Mouse (Mus musculus) stomach, postnatal 0 days (tissue): ENCODE results near the gene Nucks1. TPM values are rescaled to one million over a fixed set of nuclear protein-coding genes. Genes with fewer than 3 reads are reported as not detected.

ENCODE experiments used
- ATAC-seq: fragments of 200-750 bp; cut with Nextera tagmentation; 2 replicates; pipeline ENCODE4 v1.8.0; 2017; ENCODE audit not compliant: low FRiP score, low TSS enrichment
- DNase-seq: peaks from one replicate; pipeline ENCODE4 v3.0.0-alpha.2; 2016; ENCODE audit warnings: low spot score
- H3K27ac ChIP-seq: fragments of 300-500 bp; sonication (generic); replicated peaks from 2 replicates; pipeline ENCODE4 v1.5.1; 2014; ENCODE audit warnings: mild to moderate bottlenecking, control low read depth
- H3K27me3 ChIP-seq: fragments of 300-500 bp; sonication (generic); 2 replicates; pipeline ENCODE4 v1.6.1; 2014; ENCODE audit warnings: low read length; ENCODE audit not compliant: control insufficient read depth, insufficient read depth
- H3K36me3 ChIP-seq: fragments of 300-500 bp; sonication (generic); 2 replicates; pipeline ENCODE4 v1.6.1; 2014; ENCODE audit warnings: low read length, mixed read lengths; ENCODE audit not compliant: control insufficient read depth, insufficient read depth
- H3K4me1 ChIP-seq: fragments of 300-500 bp; sonication (generic); replicated peaks from 2 replicates; pipeline ENCODE4 v1.6.1; 2014; ENCODE audit warnings: antibody characterized with exemption; ENCODE audit not compliant: control insufficient read depth, insufficient read depth
- H3K4me2 ChIP-seq: fragments of 300-500 bp; sonication (generic); replicated peaks from 2 replicates; pipeline ENCODE4 v1.6.1; 2014; ENCODE audit warnings: low read depth, mild to moderate bottlenecking, control low read depth, moderate library complexity
- H3K4me3 ChIP-seq: fragments of 300-500 bp; sonication (generic); 2 replicates; pipeline ENCODE4 v1.5.1; 2014; ENCODE audit warnings: low read depth, low read length, control low read depth
- H3K9ac ChIP-seq: fragments of 300-500 bp; sonication (generic); 2 replicates; pipeline ENCODE4 v1.6.1; 2014; ENCODE audit warnings: mild to moderate bottlenecking, low read length, control low read depth, mixed read lengths
- H3K9me3 ChIP-seq: fragments of 300-500 bp; sonication (generic); 2 replicates; pipeline ENCODE4 v1.6.1; 2016; ENCODE audit warnings: low read length; ENCODE audit not compliant: control insufficient read depth
- CTCF ChIP-seq: IDR thresholded peaks from 2 replicates; pipeline ENCODE4 v1.5.1; 2016; ENCODE audit warnings: antibody characterized with exemption, low read depth, mild to moderate bottlenecking, moderate library complexity
- EP300 ChIP-seq: optimal IDR thresholded peaks from 2 replicates; pipeline ENCODE3; 2016; ENCODE audit warnings: antibody characterized with exemption
- WGBS: fragments of 180-500 bp; shearing (Covaris S2); extraction: QIAGEN DNeasy Blood & Tissue Kit; methylation state at CpG from one replicate; pipeline ENCODE4 v1.1.7; 2014; 5-methylcytosine and 5-hydroxymethylcytosine counted together
- polyA plus RNA-seq: library from polyadenylated mRNA; unstranded; fragments of >200 nt; fragmentation: Nextera tagmentation; extraction: Ambion mirVana; gene quantifications from 2 replicates; pipeline ENCODE4 v1.2.1, GENCODE M21; 2015

The Nucks1 gene
- polyA plus RNA-seq, 1 experiment from 2014 or later: 30.4 TPM

GRCm38 (mm10) chr1:131933471-131933870, 23.1 kb downstream of the Nucks1 start:
- no peak overlapping the region for H3K4me3 ChIP-seq
- H3K27ac ChIP-seq: no peak overlapping the region
- ATAC-seq: no peak; the same call in 1 of the 2 replicates
- H3K4me1 ChIP-seq: no peaks in the 10 kb centered on the region
- H3K9ac ChIP-seq: no peak overlapping the region
- no peaks in the 10 kb centered on the region for H3K27me3 ChIP-seq
- no peak for TF ChIP-seq EP300
- H3K36me3 ChIP-seq: 0 out of 2 replicates have a peak, but pooled peaks cover 9% of the 10 kb centered on the region
- DNase-seq: no peak
- H3K9me3 ChIP-seq: no peaks in the 10 kb centered on the region
- 60% methylated on average over 2 of the region's 2 CpGs for whole genome bisulfite sequencing
- H3K4me2 ChIP-seq: no peak overlapping the region

DNA sequence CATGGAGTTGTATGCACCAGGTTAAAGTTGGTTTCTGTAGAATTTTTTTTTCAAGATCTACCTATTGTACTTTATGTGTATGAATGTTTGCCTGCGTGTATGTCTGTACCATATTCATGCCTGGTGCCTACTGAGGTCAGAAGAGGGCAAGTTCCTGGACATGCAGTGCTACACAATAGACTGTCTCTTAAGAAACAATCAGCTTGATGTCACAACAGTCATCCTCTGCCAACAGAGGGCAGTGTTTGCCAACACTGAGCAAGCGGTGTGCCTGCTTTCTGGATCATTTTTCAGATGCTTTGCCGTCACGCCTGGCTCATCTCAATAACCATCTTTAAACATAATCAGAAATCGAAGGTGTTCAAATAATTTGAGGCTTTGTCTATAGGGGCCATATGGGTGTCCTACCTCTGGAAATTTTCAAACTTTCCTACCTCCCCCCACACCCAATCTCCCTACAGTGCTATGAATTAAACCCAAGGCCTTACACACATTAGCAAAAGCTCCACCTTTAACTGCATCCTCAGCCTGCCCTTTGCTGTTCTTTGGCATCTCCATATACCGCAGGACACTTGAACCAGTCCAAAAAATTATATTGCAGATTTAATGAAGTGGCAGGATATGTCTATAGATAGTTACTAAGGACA, 27.4 kb downstream of the Nucks1 start:
- Histone ChIP-seq H3K4me3 (no peak overlapping the region), H3K4me1 (no peaks in the 10 kb centered on the region), H3K9ac (no peak overlapping the region), H3K27me3 (no peaks in the 10 kb centered on the region), H3K4me2 (no peak overlapping the region), H3K36me3 (0 out of 2 replicates have a peak, but pooled peaks cover 2% of the 10 kb centered on the region), H3K9me3 (no peaks in the 10 kb centered on the region), H3K27ac (no peak overlapping the region)
- ATAC-seq (0 out of 2 replicates have a peak, but pooled peaks have one; percentile 20), DNase-seq (peak; percentile 82)
- TF ChIP-seq EP300 (no peak), CTCF (peak; percentile 90)
- WGBS: 52% methylated on average over 6 of the region's 6 CpGs

DNA sequence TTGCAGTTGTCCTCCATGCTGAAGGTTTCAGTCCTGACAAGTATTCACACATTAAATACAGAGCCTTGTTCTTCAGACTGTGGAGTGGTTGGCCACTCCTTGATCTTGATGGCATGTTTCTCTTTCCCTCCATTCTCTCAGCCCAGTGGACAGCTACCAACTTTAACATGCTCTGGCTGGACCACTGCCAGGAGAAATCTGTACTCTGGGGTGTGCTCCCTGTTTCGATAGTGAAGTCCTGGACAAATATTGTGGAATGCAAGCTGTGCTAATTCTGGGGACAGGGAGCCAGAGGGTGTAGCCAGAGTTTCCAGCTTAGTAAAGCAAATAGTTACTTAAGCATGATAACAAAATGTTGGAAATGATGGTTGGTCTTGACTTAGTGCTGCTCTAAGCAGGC, 28.5 kb downstream of the Nucks1 start:
- Histone ChIP-seq H3K27me3 (no peaks in the 10 kb centered on the region), H3K4me3 (no peak overlapping the region), H3K4me1 (0 out of 2 replicates have a peak, but pooled peaks cover 2% of the 10 kb centered on the region), H3K36me3 (0 out of 2 replicates have a peak, but pooled peaks cover under 1% of the 10 kb centered on the region), H3K27ac (0 out of 2 replicates have a peak overlapping the region, but pooled peaks have one; percentile 20), H3K4me2 (no peak overlapping the region), H3K9me3 (no peaks in the 10 kb centered on the region), H3K9ac (no peak overlapping the region)
- no peak for TF ChIP-seq CTCF
- no peak for TF ChIP-seq EP300
- DNase-seq (peak; percentile 92), ATAC-seq (peak; percentile 94)
- WGBS: 23% methylated on average over 1 of the region's 1 CpGs

DNA sequence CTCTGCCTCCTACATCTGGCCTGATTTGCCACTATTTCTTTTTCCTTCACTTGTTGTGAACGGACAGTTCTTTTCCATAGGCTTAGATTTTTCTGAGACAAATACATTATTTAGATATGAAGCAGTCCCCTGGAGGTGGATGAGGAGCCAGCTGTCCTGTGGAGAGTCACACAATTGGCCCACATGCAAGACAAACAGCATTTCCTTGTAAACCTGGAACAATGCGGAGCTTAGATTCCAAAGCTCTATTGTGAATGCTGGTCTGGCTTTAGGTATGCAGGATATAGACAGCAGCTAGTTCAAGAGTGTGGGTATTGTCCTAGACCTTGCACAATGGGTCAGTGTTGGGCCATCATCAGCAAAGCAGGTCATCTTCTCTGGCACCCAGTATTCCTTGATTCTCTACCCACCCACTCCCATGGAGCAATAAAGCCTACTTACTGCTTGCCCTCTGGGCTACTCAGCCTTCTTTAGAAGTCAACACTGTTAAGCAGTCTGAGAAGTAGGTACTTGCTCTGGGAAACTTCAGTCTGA, 30.4 kb downstream of the Nucks1 start:
- Histone ChIP-seq H3K27me3 (no peaks in the 10 kb centered on the region), H3K36me3 (no peaks in the 10 kb centered on the region), H3K4me3 (no peak overlapping the region), H3K27ac (no peak overlapping the region), H3K4me2 (no peak overlapping the region), H3K9me3 (no peaks in the 10 kb centered on the region), H3K4me1 (0 out of 2 replicates have a peak, but pooled peaks cover 2% of the 10 kb centered on the region), H3K9ac (no peak overlapping the region)
- DNase-seq (no peak), ATAC-seq (no peak)
- WGBS: 55% methylated on average over 2 of the region's 2 CpGs
- no peak for TF ChIP-seq CTCF

DNA sequence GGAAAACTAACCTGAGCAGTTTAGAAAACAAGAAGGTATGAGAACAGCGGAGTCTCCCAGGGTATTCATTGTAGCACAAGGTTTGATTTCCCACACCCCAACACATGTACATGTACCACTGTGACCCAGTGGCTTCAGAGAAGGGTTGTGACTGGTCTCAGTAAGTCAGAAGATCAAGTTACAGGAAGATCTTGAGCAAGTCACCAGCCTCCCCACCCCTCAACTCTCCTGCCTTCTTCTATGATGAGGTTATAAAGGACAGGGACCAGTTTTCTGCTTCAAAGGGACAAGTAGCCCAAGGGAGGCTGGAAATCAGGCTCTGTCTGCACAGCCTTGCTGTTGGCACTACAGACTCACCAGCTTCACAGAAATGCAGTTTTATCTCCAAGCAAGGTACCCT, 31.2 kb downstream of the Nucks1 start:
- Histone ChIP-seq H3K27me3 (no peaks in the 10 kb centered on the region), H3K4me1 (0 out of 2 replicates have a peak, but pooled peaks cover 2% of the 10 kb centered on the region), H3K9me3 (no peaks in the 10 kb centered on the region), H3K27ac (no peak overlapping the region), H3K36me3 (no peaks in the 10 kb centered on the region), H3K9ac (no peak overlapping the region), H3K4me2 (no peak overlapping the region), H3K4me3 (no peak overlapping the region)
- TF ChIP-seq CTCF (no peak), EP300 (no peak)
- ATAC-seq: no peak
- WGBS: 100% methylated on average over 1 of the region's 1 CpGs
- DNase-seq: no peak
